Mouse (Mus musculus) subcutaneous adipose tissue, adult 2 months (tissue): Measurements from ENCODE around the gene Xirp2. TPM values are rescaled to one million over a fixed set of nuclear protein-coding genes. Genes with fewer than 3 reads are reported as not detected.

Source experiments
- polyA plus RNA-seq: library from polyadenylated mRNA; depleted of rRNA; stranded (reverse); fragments of >200 nt; gene quantifications from 2 replicates; pipeline ENCODE4 v1.2.3, GENCODE M21; 2012; ENCODE audit warnings: low replicate concordance; rRNA removed

Xirp2 gene
- not detected in 2 replicates for polyA plus RNA-seq

DNA sequence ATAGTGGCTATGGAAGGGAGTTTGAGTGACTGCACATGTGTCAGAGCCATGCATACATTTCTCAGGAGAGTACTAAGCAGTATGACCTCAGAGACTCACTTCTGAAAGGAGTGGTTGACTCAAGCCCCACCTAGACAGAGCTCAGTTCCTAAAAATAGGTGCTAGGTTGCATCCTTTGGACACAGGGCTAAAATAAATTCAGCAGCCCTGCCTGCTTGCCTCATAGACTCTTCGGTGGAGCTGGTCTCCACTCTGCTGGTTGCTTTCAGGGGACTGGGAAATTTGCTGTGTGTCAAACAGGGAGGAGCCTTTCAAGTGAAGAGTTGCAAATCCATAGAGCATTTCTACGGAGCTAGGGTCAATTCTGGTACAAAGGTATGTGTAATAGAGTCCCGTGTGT, at the start of gene Xirp2:
TSS of gene Xirp2 (plus strand) at position 223 of the 400 bp plus-strand sequence.

GRCm38 (mm10) chr2:67413425-67413824, 32.4 kb upstream of the Xirp2 start, which contains the start of gene Gm21830:
Gene Gm21830, plus strand, starts transcription at chr2:67413725.

GRCm38 (mm10) chr2:67433081-67433480, 12.7 kb upstream of the Xirp2 start, which contains the start of gene Gm26727:
Gene Gm26727, minus strand, starts transcription at chr2:67433181.

DNA sequence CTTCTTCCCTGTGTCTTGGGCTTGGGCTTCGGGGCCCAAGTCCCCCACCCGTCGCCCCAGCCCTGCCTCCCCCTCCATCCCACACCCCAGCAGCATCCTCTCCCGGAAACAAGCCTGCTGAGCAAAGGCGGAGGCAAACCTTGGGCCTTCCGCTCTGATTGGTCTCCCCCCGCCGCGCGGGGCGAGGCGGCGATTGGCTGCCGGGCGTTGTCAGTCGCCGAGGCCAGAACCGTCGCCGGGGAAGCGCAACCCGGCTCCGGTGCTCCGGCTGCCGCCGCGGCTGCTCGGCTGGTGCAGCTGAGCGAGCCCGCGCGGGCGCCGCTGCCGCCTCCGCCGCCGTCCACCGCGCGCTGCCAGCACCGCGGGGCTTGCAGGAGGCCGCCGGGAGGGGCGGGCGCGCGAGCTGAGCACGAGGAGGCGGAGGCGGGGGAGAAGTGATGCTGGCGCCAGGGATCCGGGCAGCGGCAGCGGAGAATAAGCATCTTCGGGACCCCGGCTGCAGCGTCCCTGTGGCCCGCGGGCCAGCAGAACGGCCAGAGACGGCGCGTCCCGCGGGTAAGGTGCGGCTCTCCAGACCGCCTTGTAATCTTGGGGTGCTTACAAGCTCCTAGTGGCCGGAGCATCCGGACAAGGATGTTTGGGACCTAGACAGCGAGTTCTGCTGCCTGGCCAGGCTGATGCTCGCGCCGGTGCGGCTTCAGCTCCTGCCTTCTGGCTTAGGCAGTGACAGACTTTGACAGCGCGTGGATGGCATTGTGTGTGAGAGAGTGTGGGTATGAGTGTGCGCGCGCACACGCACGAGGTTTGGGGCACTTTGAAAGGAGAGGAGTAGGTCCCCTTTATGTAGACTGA, 119.9 kb downstream of the Xirp2 start, which contains the start of gene B3galt1:
TSS of gene B3galt1 (plus strand) at position 392 of the 852 bp plus-strand sequence.

Other genes starting within 250 kb of the Xirp2 start
- gene Gm21830, start 32.3 kb upstream of the Xirp2 start, polyA plus RNA-seq: not detected in 2 replicates
- not detected in 2 replicates for gene Gm26727, start 12.8 kb upstream of the Xirp2 start, polyA plus RNA-seq
- gene B3galt1, start 119.9 kb downstream of the Xirp2 start, polyA plus RNA-seq: 2.4 and 2.5 TPM in 2 replicates